Mouse (Mus musculus): Measurements from ENCODE around the gene Lrrc4c. TPM values are rescaled to one million over a fixed set of nuclear protein-coding genes. Genes with fewer than 3 reads are reported as not detected.

The Lrrc4c gene
- total RNA-seq, 1 experiment, result 0.09 TPM

GRCm38 (mm10) chr2:96949531-96949930, 631.6 kb downstream of the Lrrc4c start:
- TF ChIP-seq MAFK (IDR thresholded peaks at IDR 0.05; ENCODE audit: insufficient read depth, low read depth, low read length) (no peak), ZNF384 (IDR thresholded peaks at IDR 0.05; ENCODE audit: low read depth, low read length) (no peak), ZC3H11A (IDR thresholded peaks at IDR 0.05; ENCODE audit: borderline replicate concordance, low read depth, low read length) (no peak), HCFC1 (IDR thresholded peaks at IDR 0.05; ENCODE audit: borderline replicate concordance, insufficient read depth, low read length) (no peak), CHD2 (IDR thresholded peaks at IDR 0.05; ENCODE audit: low read depth, low read length) (no peak)
- Histone ChIP-seq H3K36me3 (ENCODE audit: control insufficient read depth, insufficient read depth, low read length, poor library complexity, severe bottlenecking) (no peaks in the 10 kb centered on the region), H3K9ac (ENCODE audit: insufficient read depth, low read depth, low read length, poor library complexity, severe bottlenecking) (no peak overlapping the region), H3K4me1 (ENCODE audit: control insufficient read depth in 2 of 2, insufficient read depth in 2 of 2, low read length in 2 of 2, poor library complexity in 1 of 2) (no peaks in the 10 kb centered on the region), H3K27ac (ENCODE audit: insufficient read depth, low read depth, low read length, poor library complexity, severe bottlenecking) (no peak overlapping the region), H3K9me3 (ENCODE audit: control insufficient read depth, insufficient read depth, low read depth, low read length) (no peaks in the 10 kb centered on the region), H3K4me3 (ENCODE audit: insufficient read depth in 1 of 2, low read depth in 1 of 2, low read length in 2 of 2, poor library complexity in 1 of 2, severe bottlenecking in 1 of 2) (no peak overlapping the region)
- DNase-seq (ENCODE audit: low read depth, low spot score), result no peak
- in situ Hi-C loops (cut with MboI; ENCODE audit: low sequenced_read_pairs in 2 of 2, unreplicated experiment in 2 of 2), result no loop called here

DNA sequence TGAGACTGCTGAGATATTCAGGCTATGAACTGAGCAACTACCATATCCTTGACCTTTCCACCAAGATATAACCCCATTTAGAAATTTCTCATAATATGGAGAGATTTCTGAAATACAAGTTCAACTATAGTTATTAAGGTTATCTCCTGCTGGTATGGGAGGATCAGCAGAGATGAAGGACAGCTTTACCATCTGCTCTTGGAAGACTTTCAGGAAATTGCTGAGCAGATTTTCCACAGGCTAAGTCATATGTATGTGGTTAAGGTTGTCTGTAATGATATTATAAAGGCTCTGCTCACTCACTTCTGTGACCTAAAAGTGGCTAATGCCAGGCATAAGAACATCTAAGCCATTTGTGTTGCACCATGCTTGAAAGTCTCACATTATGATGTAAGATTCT, 681.6 kb downstream of the Lrrc4c start:
- in situ Hi-C loops (cut with MboI; ENCODE audit: low sequenced_read_pairs in 2 of 2, unreplicated experiment in 2 of 2), result no loop called here
- H3K36me3 ChIP-seq (ENCODE audit: control insufficient read depth, insufficient read depth, low read length, poor library complexity, severe bottlenecking), result no peaks in the 10 kb centered on the region
- no peak for DNase-seq (ENCODE audit: low read depth, low spot score)
- no peaks in the 10 kb centered on the region for H3K9me3 ChIP-seq (ENCODE audit: control insufficient read depth, insufficient read depth, low read depth, low read length)
- H3K4me1 ChIP-seq (ENCODE audit: control insufficient read depth in 2 of 2, insufficient read depth in 2 of 2, low read length in 2 of 2, poor library complexity in 1 of 2), result no peaks in the 10 kb centered on the region
- no peak for TF ChIP-seq HCFC1 (IDR thresholded peaks at IDR 0.05; ENCODE audit: borderline replicate concordance, insufficient read depth, low read length)
- TF ChIP-seq MAFK (IDR thresholded peaks at IDR 0.05; ENCODE audit: insufficient read depth, low read depth, low read length), result no peak
- TF ChIP-seq ZNF384 (IDR thresholded peaks at IDR 0.05; ENCODE audit: low read depth, low read length), result no peak
- TF ChIP-seq CHD2 (IDR thresholded peaks at IDR 0.05; ENCODE audit: low read depth, low read length), result no peak
- TF ChIP-seq ZC3H11A (IDR thresholded peaks at IDR 0.05; ENCODE audit: borderline replicate concordance, low read depth, low read length), result no peak
- no peak overlapping the region for H3K27ac ChIP-seq (ENCODE audit: insufficient read depth, low read depth, low read length, poor library complexity, severe bottlenecking)
- no peak overlapping the region for H3K4me3 ChIP-seq (ENCODE audit: insufficient read depth in 1 of 2, low read depth in 1 of 2, low read length in 2 of 2, poor library complexity in 1 of 2, severe bottlenecking in 1 of 2)
- no peak overlapping the region for H3K9ac ChIP-seq (ENCODE audit: insufficient read depth, low read depth, low read length, poor library complexity, severe bottlenecking)

- DNase-seq (ENCODE audit: low read depth, low spot score), result no peak
- no peaks in the 10 kb centered on the region for H3K4me1 ChIP-seq (ENCODE audit: control insufficient read depth in 2 of 2, insufficient read depth in 2 of 2, low read length in 2 of 2, poor library complexity in 1 of 2)
- H3K9me3 ChIP-seq (ENCODE audit: control insufficient read depth, insufficient read depth, low read depth, low read length), result no peaks in the 10 kb centered on the region
- H3K4me3 ChIP-seq (ENCODE audit: insufficient read depth in 1 of 2, low read depth in 1 of 2, low read length in 2 of 2, poor library complexity in 1 of 2, severe bottlenecking in 1 of 2), result no peak overlapping the region
- TF ChIP-seq ZNF384 (IDR thresholded peaks at IDR 0.05; ENCODE audit: low read depth, low read length), result no peak
- no peak for TF ChIP-seq ZC3H11A (IDR thresholded peaks at IDR 0.05; ENCODE audit: borderline replicate concordance, low read depth, low read length)
- TF ChIP-seq MAFK (IDR thresholded peaks at IDR 0.05; ENCODE audit: insufficient read depth, low read depth, low read length), result no peak
- no peak for TF ChIP-seq HCFC1 (IDR thresholded peaks at IDR 0.05; ENCODE audit: borderline replicate concordance, insufficient read depth, low read length)
- no peak for TF ChIP-seq CHD2 (IDR thresholded peaks at IDR 0.05; ENCODE audit: low read depth, low read length)
- in situ Hi-C loops (cut with MboI; ENCODE audit: low sequenced_read_pairs in 2 of 2, unreplicated experiment in 2 of 2), result no loop called here
- H3K36me3 ChIP-seq (ENCODE audit: control insufficient read depth, insufficient read depth, low read length, poor library complexity, severe bottlenecking), result no peaks in the 10 kb centered on the region
- no peak overlapping the region for H3K9ac ChIP-seq (ENCODE audit: insufficient read depth, low read depth, low read length, poor library complexity, severe bottlenecking)
- H3K27ac ChIP-seq (ENCODE audit: insufficient read depth, low read depth, low read length, poor library complexity, severe bottlenecking), result no peak overlapping the region
Observed at GRCm38 (mm10) chr2:97018319-97018718, 700.4 kb downstream of the Lrrc4c start.

DNA sequence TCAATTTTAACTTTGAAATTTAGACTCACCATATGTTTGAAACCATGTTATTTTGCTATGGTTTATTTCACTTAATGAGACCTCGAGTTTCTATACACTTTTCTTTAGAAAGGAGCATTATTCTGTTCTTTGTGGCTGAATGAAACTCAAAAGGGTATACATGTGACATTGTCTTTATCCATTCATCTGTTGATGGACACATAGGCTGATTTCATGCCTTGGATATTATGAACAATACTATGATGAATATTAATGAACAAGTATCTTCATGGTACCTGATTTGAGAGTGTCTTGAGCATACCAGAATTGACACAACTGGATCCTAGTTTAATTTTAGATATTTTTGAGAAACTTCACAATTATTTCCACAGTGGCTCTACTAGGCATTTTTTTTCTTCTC, 709.0 kb downstream of the Lrrc4c start:
- TF ChIP-seq ZNF384 (IDR thresholded peaks at IDR 0.05; ENCODE audit: low read depth, low read length) (no peak), CHD2 (IDR thresholded peaks at IDR 0.05; ENCODE audit: low read depth, low read length) (no peak), MAFK (IDR thresholded peaks at IDR 0.05; ENCODE audit: insufficient read depth, low read depth, low read length) (no peak), HCFC1 (IDR thresholded peaks at IDR 0.05; ENCODE audit: borderline replicate concordance, insufficient read depth, low read length) (no peak)
- in situ Hi-C loops (cut with MboI; ENCODE audit: low sequenced_read_pairs in 2 of 2, unreplicated experiment in 2 of 2), result no loop called here
- Histone ChIP-seq H3K27ac (ENCODE audit: insufficient read depth, low read depth, low read length, poor library complexity, severe bottlenecking) (no peak overlapping the region), H3K4me3 (ENCODE audit: insufficient read depth in 1 of 2, low read depth in 1 of 2, low read length in 2 of 2, poor library complexity in 1 of 2, severe bottlenecking in 1 of 2) (no peak overlapping the region), H3K9ac (ENCODE audit: insufficient read depth, low read depth, low read length, poor library complexity, severe bottlenecking) (no peak overlapping the region), H3K36me3 (ENCODE audit: control insufficient read depth, insufficient read depth, low read length, poor library complexity, severe bottlenecking) (no peaks in the 10 kb centered on the region), H3K9me3 (ENCODE audit: control insufficient read depth, insufficient read depth, low read depth, low read length) (no peaks in the 10 kb centered on the region), H3K4me1 (ENCODE audit: control insufficient read depth in 2 of 2, insufficient read depth in 2 of 2, low read length in 2 of 2, poor library complexity in 1 of 2) (no peaks in the 10 kb centered on the region)
- no peak for DNase-seq (ENCODE audit: low read depth, low spot score)

DNA sequence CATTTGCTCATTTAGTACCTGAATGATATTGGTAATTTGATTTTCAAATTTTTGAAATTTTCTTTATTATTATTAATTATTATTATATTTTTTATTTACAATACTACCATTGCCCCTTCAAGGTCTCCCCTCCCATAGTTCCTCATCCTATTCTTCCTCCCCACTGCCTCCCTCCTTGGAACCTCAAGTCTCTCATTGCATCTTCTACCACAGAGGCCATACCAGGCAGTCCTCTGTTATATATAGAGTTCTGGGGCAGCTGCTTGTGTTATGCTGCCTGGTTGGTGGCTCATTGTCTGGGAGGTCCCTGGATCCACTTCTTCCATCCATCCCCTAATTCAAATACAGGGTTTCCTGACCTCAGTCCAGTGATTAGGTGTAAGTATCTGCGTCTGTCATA, 709.6 kb downstream of the Lrrc4c start:
- DNase-seq (ENCODE audit: low read depth, low spot score), result no peak
- no peak overlapping the region for H3K9ac ChIP-seq (ENCODE audit: insufficient read depth, low read depth, low read length, poor library complexity, severe bottlenecking)
- in situ Hi-C loops (cut with MboI; ENCODE audit: low sequenced_read_pairs in 2 of 2, unreplicated experiment in 2 of 2), result no loop called here
- H3K4me1 ChIP-seq (ENCODE audit: control insufficient read depth in 2 of 2, insufficient read depth in 2 of 2, low read length in 2 of 2, poor library complexity in 1 of 2), result no peaks in the 10 kb centered on the region
- no peaks in the 10 kb centered on the region for H3K36me3 ChIP-seq (ENCODE audit: control insufficient read depth, insufficient read depth, low read length, poor library complexity, severe bottlenecking)
- no peak overlapping the region for H3K4me3 ChIP-seq (ENCODE audit: insufficient read depth in 1 of 2, low read depth in 1 of 2, low read length in 2 of 2, poor library complexity in 1 of 2, severe bottlenecking in 1 of 2)
- H3K27ac ChIP-seq (ENCODE audit: insufficient read depth, low read depth, low read length, poor library complexity, severe bottlenecking), result no peak overlapping the region
- H3K9me3 ChIP-seq (ENCODE audit: control insufficient read depth, insufficient read depth, low read depth, low read length), result no peaks in the 10 kb centered on the region
- TF ChIP-seq CHD2 (IDR thresholded peaks at IDR 0.05; ENCODE audit: low read depth, low read length) (no peak), ZC3H11A (IDR thresholded peaks at IDR 0.05; ENCODE audit: borderline replicate concordance, low read depth, low read length) (no peak), MAFK (IDR thresholded peaks at IDR 0.05; ENCODE audit: insufficient read depth, low read depth, low read length) (no peak), ZNF384 (IDR thresholded peaks at IDR 0.05; ENCODE audit: low read depth, low read length) (no peak), HCFC1 (IDR thresholded peaks at IDR 0.05; ENCODE audit: borderline replicate concordance, insufficient read depth, low read length) (no peak)

Data from ES-E14 (cell line).